Mouse (Mus musculus): ENCODE measurements around the gene Omt2a.
"Not testable (repeated sequence)": the region's sequence is repeated elsewhere in the genome, so short reads cannot be mapped to it uniquely, and the experiment has no call there.

The Omt2a gene

DNA sequence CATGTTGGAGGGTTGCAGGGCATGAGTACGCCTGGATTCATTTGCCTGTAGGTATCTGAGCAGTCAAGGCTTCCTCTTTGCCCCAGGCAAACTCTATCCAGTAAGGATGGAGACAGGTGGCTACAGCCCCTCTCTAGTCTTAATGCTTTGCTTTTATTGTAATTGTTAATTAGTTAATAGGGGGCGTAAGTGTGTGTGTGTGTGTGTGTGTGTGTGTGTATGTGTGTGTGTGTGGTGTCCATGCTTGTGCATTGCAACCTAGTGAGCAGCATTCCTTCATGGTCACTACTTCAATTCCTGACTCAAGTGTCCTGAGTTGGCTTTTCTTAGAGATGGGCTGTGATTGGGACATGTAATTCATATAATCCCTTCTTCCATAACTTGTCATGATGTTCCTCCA is at the start of gene Omt2a:
TSS of gene Omt2a (minus strand) at position 101 of the 400 bp plus-strand sequence.
- no peak for DNase-seq (ENCODE audit: low spot score)

- no peak for DNase-seq (ENCODE audit: low spot score)
These were observed 48.8 kb upstream of the Omt2a start for GRCm38 (mm10) chr9:78363374-78363773.

GRCm38 (mm10) chr9:78360484-78360872 is 45.9 kb upstream of the Omt2a start:
- no peak for DNase-seq (ENCODE audit: low spot score)

GRCm38 (mm10) chr9:78359750-78360483 is 45.3 kb upstream of the Omt2a start:
- DNase-seq (ENCODE audit: low spot score), result no peak

DNA sequence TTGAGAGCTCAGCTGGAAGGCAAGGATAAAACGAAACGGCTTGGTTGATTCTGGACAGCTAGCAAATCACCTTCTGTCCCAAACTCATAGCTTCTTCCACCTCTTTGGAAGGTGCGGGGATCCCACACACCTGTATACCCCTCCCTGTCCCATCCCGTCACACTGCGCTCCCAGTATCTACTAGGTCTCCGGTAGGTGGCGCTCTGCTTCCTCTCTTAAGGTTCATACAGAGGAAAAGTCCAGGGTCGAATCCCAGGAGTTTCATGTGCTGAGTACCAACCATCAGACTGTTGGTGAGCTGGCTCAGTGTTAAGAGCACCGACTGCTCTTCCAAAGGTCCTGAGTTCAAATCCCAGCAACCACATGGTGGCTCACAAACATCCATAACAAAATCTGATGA is 43.5 kb upstream of the Omt2a start:
- peak; percentile 5 for DNase-seq (ENCODE audit: low spot score)

GRCm38 (mm10) chr9:78355611-78356010 is 41.0 kb upstream of the Omt2a start, which contains the start of gene Gsta2:
TSS of gene Gsta2 (minus strand) at chr9:78355788.
- DNase-seq (ENCODE audit: low spot score), result no peak

DNA sequence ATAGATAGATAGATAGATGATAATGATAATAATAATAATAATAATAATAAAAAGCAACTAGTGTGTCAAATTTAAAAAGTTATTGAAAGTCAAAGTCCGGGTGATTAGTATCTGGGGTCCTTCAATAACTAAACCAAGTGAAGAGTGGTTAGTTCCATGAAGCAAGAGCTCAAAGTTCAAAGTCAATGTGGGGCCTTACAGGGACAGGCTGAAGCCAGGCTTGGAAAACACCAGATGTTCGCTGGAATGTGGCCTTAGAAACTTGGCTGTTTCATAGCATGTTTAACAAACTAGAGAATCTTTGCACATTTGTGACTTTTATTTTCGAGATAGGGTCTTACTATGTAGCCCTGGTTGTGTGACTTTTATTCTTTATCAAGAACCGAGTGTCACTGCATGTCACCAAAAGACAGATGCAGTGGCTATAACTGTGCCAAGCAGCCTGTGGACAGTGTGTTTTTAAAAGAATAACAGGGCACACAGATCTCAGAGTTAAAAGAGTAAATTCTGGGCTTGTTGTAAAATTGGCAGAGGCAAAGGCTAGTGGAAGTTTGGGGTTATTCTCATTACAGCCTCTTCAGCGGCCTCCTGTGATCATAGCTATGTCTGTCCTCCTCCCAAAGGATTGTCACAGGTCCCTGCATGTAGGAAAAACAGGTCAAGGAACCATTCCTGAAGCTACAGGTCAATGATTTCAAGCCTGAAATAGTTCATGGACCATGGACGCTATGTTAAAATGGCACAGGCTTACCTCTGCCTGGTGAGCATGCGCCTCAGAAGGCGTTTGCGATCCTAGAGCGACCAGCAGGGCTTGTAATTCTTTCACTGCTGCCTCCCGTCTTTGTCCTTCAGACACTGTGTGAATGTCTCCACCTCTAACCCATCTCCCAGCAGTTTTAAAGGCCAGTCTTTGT is 40.3 kb upstream of the Omt2a start:
- DNase-seq (ENCODE audit: low spot score), result no peak

DNA sequence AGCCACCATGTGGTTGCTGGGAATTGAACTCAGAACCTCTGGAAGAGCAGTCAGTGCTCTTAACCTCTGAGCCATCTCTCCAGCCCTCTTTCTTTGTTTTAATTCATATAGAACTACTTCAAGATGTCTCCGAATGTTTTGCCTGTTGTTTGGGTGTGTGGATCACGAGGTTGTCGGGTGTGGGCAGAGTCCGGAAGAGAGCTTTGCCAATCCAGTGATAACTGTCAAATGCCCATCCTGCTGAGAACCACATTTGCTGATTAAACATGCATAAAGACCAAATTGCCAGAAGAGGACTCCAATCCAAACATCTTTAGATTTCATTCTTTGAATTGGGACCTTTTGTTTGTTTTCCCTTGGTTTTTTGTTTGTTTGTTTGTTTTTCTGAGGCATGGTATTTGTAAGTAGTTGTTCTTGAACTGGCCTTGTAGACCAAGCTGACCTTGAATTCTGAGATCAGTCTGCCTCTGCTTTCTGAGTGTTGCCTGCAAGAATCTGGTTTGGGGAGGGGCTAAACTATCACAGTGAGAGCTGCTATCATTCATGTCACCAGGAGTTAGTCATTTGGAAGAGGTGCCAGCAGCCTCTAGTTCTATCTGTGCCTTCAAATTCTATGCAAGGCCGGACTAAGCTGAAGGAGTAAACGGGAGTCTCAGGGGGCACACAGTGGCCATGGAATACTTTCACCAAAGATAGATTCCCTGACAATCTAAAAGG is 37.1 kb upstream of the Omt2a start:
- DNase-seq (ENCODE audit: low spot score), result no peak

GRCm38 (mm10) chr9:78350007-78350406 is 35.4 kb upstream of the Omt2a start:
- not testable (repeated sequence) for DNase-seq (ENCODE audit: low spot score)

- not testable (repeated sequence) for DNase-seq (ENCODE audit: low spot score)
These were observed 34.5 kb upstream of the Omt2a start for GRCm38 (mm10) chr9:78349141-78349540.

GRCm38 (mm10) chr9:78348206-78349004 is 33.8 kb upstream of the Omt2a start:
- not testable (repeated sequence) for DNase-seq (ENCODE audit: low spot score)

- DNase-seq (ENCODE audit: low spot score), result no peak
These were observed 32.4 kb upstream of the Omt2a start for GRCm38 (mm10) chr9:78347004-78347403.

- DNase-seq (ENCODE audit: low spot score), result not testable (repeated sequence)
These were observed 30.6 kb upstream of the Omt2a start for GRCm38 (mm10) chr9:78345235-78345634.

GRCm38 (mm10) chr9:78343055-78343454 is 28.5 kb upstream of the Omt2a start:
- DNase-seq (ENCODE audit: low spot score), result not testable (repeated sequence)

GRCm38 (mm10) chr9:78342494-78342893 is 27.9 kb upstream of the Omt2a start:
- DNase-seq (ENCODE audit: low spot score), result not testable (repeated sequence)

GRCm38 (mm10) chr9:78340324-78340723 is 25.7 kb upstream of the Omt2a start:
- DNase-seq (ENCODE audit: low spot score), result peak; percentile 5

DNA sequence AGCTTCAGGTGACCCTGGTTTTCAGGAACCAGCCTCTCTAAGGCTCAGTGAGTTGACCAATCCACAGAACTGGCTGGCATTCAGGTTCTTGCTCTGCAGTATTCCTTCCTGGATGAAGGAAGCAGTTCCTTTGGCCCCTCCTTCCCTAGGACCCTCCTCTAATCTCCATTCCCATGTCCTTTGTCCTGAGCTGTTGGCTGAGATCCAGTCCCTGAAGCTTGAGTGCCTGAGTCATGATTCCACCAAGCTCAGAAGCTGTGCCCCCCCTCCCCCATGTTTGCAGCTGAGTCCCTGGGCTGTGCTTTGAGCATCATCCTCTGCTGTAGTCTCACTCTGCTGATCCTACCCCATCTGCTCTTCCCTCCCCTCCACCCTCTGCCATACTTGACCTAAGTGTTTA is 22.5 kb upstream of the Omt2a start:
- DNase-seq (ENCODE audit: low spot score), result not testable (repeated sequence)

DNA sequence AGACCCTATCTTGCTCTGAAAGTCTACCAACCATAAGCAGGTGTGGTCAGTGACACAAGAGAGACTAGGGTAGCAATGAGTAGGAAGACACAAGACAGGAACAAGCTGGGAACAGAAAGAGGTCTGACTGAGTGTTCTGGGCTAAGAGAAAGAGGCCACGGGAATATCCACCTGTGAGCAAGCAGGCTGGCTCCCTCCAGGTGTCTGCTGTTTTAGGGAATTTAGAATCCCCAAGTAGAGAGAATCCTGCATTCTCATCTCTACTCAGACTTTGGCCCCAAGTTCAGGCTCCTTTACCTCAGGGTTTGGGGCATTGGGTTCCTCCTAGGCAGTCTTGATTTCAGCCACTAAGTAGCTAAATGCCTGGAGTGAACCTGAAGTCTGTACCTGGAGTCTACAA is 12.7 kb upstream of the Omt2a start, which contains the start of gene Omt2b:
TSS of gene Omt2b (plus strand) at position 301 of the 400 bp plus-strand sequence.
- not testable (repeated sequence) for DNase-seq (ENCODE audit: low spot score)

- DNase-seq (ENCODE audit: low spot score), result no peak
These were observed 4.9 kb upstream of the Omt2a start for GRCm38 (mm10) chr9:78319499-78319898.

DNA sequence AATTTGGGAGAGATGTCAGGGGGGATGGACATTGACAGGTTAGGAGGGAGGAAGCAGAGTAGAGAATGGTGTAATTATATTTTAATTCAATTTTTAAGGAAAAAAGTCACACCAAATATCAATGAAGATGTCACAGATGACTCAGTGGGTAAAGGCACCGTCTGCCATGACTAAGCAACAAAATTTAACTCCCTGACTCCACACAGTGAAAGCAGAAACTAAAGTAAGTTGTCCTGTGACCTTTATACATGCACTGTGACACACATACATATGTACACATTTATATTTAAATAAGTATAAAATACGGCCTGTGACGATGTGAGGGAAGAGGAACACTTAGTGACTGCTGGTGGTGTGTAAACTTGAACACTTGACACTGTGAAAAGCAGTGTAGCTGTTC is 6.5 kb downstream of the Omt2a start:
- DNase-seq (ENCODE audit: low spot score), result not testable (repeated sequence)

DNA sequence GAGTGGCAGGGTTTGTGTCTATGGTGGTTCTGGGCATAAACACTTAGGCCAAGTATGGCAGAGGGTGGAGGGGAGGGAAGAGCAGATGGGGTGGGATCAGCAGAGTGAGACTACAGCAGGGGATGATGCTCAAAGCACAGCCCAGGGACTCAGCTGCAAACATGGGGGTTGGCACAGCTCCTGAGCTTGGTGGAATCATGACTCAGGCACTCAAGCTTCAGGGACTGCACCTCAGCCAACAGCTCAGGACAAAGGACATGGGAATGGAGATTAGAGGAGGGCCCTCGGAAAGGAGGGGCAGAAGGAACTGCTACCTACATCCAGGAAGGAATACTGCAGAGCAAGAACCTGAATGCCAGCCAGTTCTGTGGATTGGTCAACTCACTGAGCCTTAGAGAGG is 15.5 kb downstream of the Omt2a start:
- not testable (repeated sequence) for DNase-seq (ENCODE audit: low spot score)

Measured in left cerebral cortex, adult 11 months (tissue).